Mouse (Mus musculus) kidney, adult 2 months (tissue): Measurements from ENCODE around the gene Asdurf.

Experiments
- CTCF ChIP-seq: fragments of 200-500 bp; conservative IDR thresholded peaks from 2 replicates; pipeline ENCODE4 v1.5.1; 2011; ENCODE audit warnings: low read depth, mild to moderate bottlenecking, control low read depth, low read length, moderate library complexity, mixed read lengths; ENCODE audit not compliant: insufficient read depth, insufficient read length
- POLR2A ChIP-seq: fragments of 200-500 bp; IDR thresholded peaks from one replicate; pipeline ENCODE4 v1.6.1; 2011; ENCODE audit warnings: low read depth, low read length, control low read depth

GRCm38 (mm10) chr1:53352327-53353261 is at the start of gene Asdurf, which contains the start of the genes Gm28551 and Asnsd1:
- TF ChIP-seq CTCF (peak; percentile 25; the same call in 1 of the 2 replicates), POLR2A (peak; percentile 45)
